Mouse (Mus musculus) heart, embryonic 13.5 days (tissue): ENCODE measurements around the gene Zranb1. TPM values are rescaled to one million over a fixed set of nuclear protein-coding genes. Genes with fewer than 3 reads are reported as not detected.

Source experiments
- ATAC-seq: fragments of 200-750 bp; cut with Nextera tagmentation; 2 replicates; pipeline ENCODE4 v1.8.0; 2017; ENCODE audit warnings: moderate TSS enrichment; ENCODE audit not compliant: insufficient number of reproducible peaks, low FRiP score, low TSS enrichment; ENCODE audit errors: extremely low read depth
- H3K27ac ChIP-seq: fragments of 300-500 bp; sonication (generic); replicated peaks from 2 replicates; pipeline ENCODE4 v1.5.1; 2015; ENCODE audit warnings: moderate library complexity, mild to moderate bottlenecking, inconsistent platforms
- H3K27me3 ChIP-seq: fragments of 300-500 bp; sonication (generic); replicated peaks from 2 replicates; pipeline ENCODE4 v1.6.1; 2015; ENCODE audit warnings: mild to moderate bottlenecking, inconsistent platforms
- H3K36me3 ChIP-seq: fragments of 300-500 bp; sonication (generic); 2 replicates; pipeline ENCODE4 v1.6.1; 2015; ENCODE audit warnings: mild to moderate bottlenecking, inconsistent platforms
- H3K4me1 ChIP-seq: fragments of 300-500 bp; sonication (generic); 2 replicates; pipeline ENCODE4 v1.6.1; 2015; ENCODE audit warnings: inconsistent platforms
- H3K4me2 ChIP-seq: fragments of 300-500 bp; sonication (generic); 2 replicates; pipeline ENCODE4 v1.6.1; 2015; ENCODE audit warnings: inconsistent platforms, mild to moderate bottlenecking, moderate library complexity
- H3K4me3 ChIP-seq: fragments of 300-500 bp; sonication (generic); 2 replicates; pipeline ENCODE4 v1.5.1; 2015; ENCODE audit warnings: moderate library complexity, mild to moderate bottlenecking, inconsistent platforms
- H3K9ac ChIP-seq: fragments of 300-500 bp; sonication (generic); 2 replicates; pipeline ENCODE4 v1.6.1; 2015; ENCODE audit warnings: inconsistent platforms, mild to moderate bottlenecking, moderate library complexity
- H3K9me3 ChIP-seq: fragments of 300-500 bp; sonication (generic); 2 replicates; pipeline ENCODE4 v1.6.1; 2016; ENCODE audit warnings: inconsistent platforms
- WGBS: fragments of 180-500 bp; shearing (Covaris S2); methylation state at CpG from one replicate; pipeline ENCODE4 v1.1.7; 2015; ENCODE audit warnings: mixed read lengths; 5-methylcytosine and 5-hydroxymethylcytosine counted together
- polyA plus RNA-seq: library from polyadenylated mRNA; unstranded; fragments of >200 nt; fragmentation: Nextera tagmentation; extraction: Ambion mirVana; gene quantifications from 2 replicates; pipeline ENCODE4 v1.2.1, GENCODE M21; 2015

Zranb1 gene
- polyA plus RNA-seq, 1 experiment from 2014 or later, result 7.5 TPM

- Histone ChIP-seq H3K27me3 (no peaks in the 10 kb centered on the region), H3K4me2 (no peak overlapping the region), H3K4me1 (peaks cover 9% of the 10 kb centered on the region; the same call in 1 of the 2 replicates), H3K9ac (no peak overlapping the region), H3K36me3 (peaks cover 69% of the 10 kb centered on the region), H3K27ac (no peak overlapping the region), H3K4me3 (no peak overlapping the region), H3K9me3 (no peaks in the 10 kb centered on the region)
- no peak for ATAC-seq
- WGBS, result 96% methylated on average over 2 of the region's 2 CpGs
Observed at GRCm38 (mm10) chr7:132977981-132978380, 47.0 kb downstream of the Zranb1 start.

DNA sequence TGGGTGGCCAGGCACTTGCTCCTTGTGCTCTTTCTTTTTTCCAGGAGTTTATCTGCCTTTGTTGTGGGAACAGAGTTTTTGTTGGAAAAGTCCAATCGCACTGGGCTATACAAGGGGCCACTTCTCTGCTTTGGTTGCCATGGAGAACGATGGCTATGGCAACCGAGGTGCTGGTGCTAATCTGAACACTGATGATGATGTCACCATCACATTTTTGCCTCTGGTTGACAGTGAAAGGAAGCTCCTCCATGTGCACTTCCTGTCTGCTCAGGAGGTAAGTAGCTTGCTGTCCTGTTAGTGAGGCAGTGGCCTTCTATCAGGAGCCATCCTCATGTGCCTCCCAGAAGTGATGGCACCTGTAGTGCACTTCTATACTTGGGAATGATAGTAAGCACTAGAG is 51.7 kb downstream of the Zranb1 start:
- H3K36me3 ChIP-seq, result peaks cover 73% of the 10 kb centered on the region
- H3K9ac ChIP-seq, result no peak overlapping the region
- 61% methylated on average over 3 of the region's 3 CpGs for WGBS
- no peak for ATAC-seq
- peaks cover 9% of the 10 kb centered on the region; the same call in 1 of the 2 replicates for H3K4me1 ChIP-seq
- no peaks in the 10 kb centered on the region for H3K27me3 ChIP-seq
- no peak overlapping the region for H3K27ac ChIP-seq
- H3K4me2 ChIP-seq, result no peak overlapping the region
- H3K9me3 ChIP-seq, result no peaks in the 10 kb centered on the region
- H3K4me3 ChIP-seq, result no peak overlapping the region

- Histone ChIP-seq H3K27me3 (no peaks in the 10 kb centered on the region), H3K27ac (no peak overlapping the region), H3K36me3 (peaks cover 91% of the 10 kb centered on the region), H3K4me2 (no peak overlapping the region), H3K9me3 (no peaks in the 10 kb centered on the region), H3K9ac (no peak overlapping the region), H3K4me3 (no peak overlapping the region), H3K4me1 (no peaks in the 10 kb centered on the region)
- WGBS, result 88% methylated on average over 5 of the region's 5 CpGs
- no peak for ATAC-seq
Observed at GRCm38 (mm10) chr7:132989839-132990238, 58.9 kb downstream of the Zranb1 start.

- H3K27ac ChIP-seq, result no peak overlapping the region
- no peak for ATAC-seq
- H3K4me2 ChIP-seq, result no peak overlapping the region
- no peaks in the 10 kb centered on the region for H3K9me3 ChIP-seq
- H3K4me3 ChIP-seq, result no peak overlapping the region
- WGBS, result 89% methylated on average over 14 of the region's 14 CpGs
- no peaks in the 10 kb centered on the region for H3K4me1 ChIP-seq
- no peaks in the 10 kb centered on the region for H3K27me3 ChIP-seq
- H3K36me3 ChIP-seq, result peaks cover 93% of the 10 kb centered on the region
- no peak overlapping the region for H3K9ac ChIP-seq
Observed at GRCm38 (mm10) chr7:132991240-132991900, 60.4 kb downstream of the Zranb1 start.

DNA sequence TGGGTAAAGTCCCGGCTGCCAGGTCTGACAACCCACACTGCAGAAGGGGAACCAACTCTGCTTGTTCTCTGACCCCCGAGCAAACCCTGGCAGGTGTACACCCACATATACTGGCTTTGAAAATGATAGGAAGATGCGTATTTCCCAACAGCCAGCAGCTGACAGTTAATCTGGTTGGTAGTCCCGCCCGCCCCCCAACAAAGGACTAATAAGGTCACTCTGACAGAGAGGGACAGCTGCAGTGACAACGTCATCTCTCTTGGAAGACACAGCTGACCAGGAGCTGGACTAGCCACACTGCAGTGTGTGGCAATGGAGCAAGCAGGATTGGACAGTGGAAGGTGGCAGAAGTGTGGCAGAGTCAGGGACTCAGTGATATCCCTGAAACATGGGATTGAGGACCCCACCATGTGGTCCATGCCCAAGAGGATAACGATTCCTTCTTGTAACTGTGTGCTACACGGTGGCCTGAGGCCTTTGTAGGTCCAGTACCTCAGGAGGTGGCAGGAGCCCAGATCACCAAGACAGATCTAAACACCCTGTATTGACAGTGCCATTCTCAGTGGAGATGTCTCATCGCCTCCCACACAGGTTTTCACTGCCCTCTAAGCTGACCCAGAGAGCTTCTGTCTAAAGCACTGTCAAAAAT is 62.1 kb downstream of the Zranb1 start:
- 83% methylated on average over 9 of the region's 9 CpGs for WGBS
- Histone ChIP-seq H3K9me3 (no peaks in the 10 kb centered on the region), H3K4me1 (no peaks in the 10 kb centered on the region), H3K9ac (no peak overlapping the region), H3K36me3 (peaks cover 100% of the 10 kb centered on the region), H3K27me3 (no peaks in the 10 kb centered on the region), H3K4me3 (no peak overlapping the region), H3K4me2 (no peak overlapping the region), H3K27ac (no peak overlapping the region)
- no peak for ATAC-seq

DNA sequence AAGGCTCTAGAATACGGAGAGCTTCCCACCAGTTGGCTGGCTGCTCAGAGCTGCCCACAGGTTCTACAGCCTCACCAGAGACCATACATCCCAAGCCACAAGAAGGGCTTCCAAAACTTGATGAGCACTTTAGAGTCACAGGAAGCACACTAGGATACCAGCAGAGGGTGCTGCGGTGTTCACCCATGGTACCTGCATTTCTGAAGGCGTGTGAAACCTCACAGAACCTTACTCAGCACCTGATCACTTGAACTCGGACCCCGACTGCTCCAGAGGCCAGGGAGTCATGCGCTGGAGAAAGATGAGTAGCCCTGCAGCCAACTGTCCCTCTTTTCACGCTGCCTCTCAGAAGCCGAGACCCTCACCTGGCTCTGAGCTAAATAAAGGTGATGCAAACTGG is 63.2 kb downstream of the Zranb1 start:
- H3K4me1 ChIP-seq, result no peaks in the 10 kb centered on the region
- no peak overlapping the region for H3K9ac ChIP-seq
- no peaks in the 10 kb centered on the region for H3K9me3 ChIP-seq
- H3K4me2 ChIP-seq, result no peak overlapping the region
- no peak for ATAC-seq
- WGBS, result 83% methylated on average over 8 of the region's 8 CpGs
- no peaks in the 10 kb centered on the region for H3K27me3 ChIP-seq
- H3K4me3 ChIP-seq, result no peak overlapping the region
- no peak overlapping the region for H3K27ac ChIP-seq
- H3K36me3 ChIP-seq, result peaks cover 100% of the 10 kb centered on the region

- no peaks in the 10 kb centered on the region for H3K4me1 ChIP-seq
- no peaks in the 10 kb centered on the region for H3K27me3 ChIP-seq
- no peak overlapping the region for H3K9ac ChIP-seq
- H3K36me3 ChIP-seq, result peaks cover 100% of the 10 kb centered on the region
- H3K4me2 ChIP-seq, result no peak overlapping the region
- H3K27ac ChIP-seq, result no peak overlapping the region
- ATAC-seq, result no peak
- 72% methylated on average over 6 of the region's 6 CpGs for WGBS
- H3K4me3 ChIP-seq, result no peak overlapping the region
- no peaks in the 10 kb centered on the region for H3K9me3 ChIP-seq
Observed at GRCm38 (mm10) chr7:132994628-132995191, 63.8 kb downstream of the Zranb1 start.

- Histone ChIP-seq H3K4me1 (peaks cover 5% of the 10 kb centered on the region), H3K27ac (no peak overlapping the region), H3K27me3 (no peaks in the 10 kb centered on the region), H3K9me3 (no peaks in the 10 kb centered on the region), H3K36me3 (peaks cover 90% of the 10 kb centered on the region), H3K4me3 (no peak overlapping the region), H3K9ac (no peak overlapping the region), H3K4me2 (no peak overlapping the region)
- WGBS, result 89% methylated on average over 5 of the region's 5 CpGs
- ATAC-seq, result no peak
Observed at GRCm38 (mm10) chr7:132996391-132996790, 65.4 kb downstream of the Zranb1 start.

- Histone ChIP-seq H3K9ac (no peak overlapping the region), H3K4me1 (peaks cover 11% of the 10 kb centered on the region), H3K27me3 (no peaks in the 10 kb centered on the region), H3K4me3 (no peak overlapping the region), H3K27ac (no peak overlapping the region), H3K36me3 (peaks cover 68% of the 10 kb centered on the region), H3K9me3 (no peaks in the 10 kb centered on the region), H3K4me2 (no peak overlapping the region)
- no peak for ATAC-seq
- WGBS, result 87% methylated on average over 12 of the region's 12 CpGs
Observed at GRCm38 (mm10) chr7:132998639-132999038, 67.7 kb downstream of the Zranb1 start.

GRCm38 (mm10) chr7:132999061-132999460 is 68.1 kb downstream of the Zranb1 start:
- Histone ChIP-seq H3K36me3 (peaks cover 64% of the 10 kb centered on the region), H3K9ac (no peak overlapping the region), H3K4me2 (no peak overlapping the region), H3K27me3 (no peaks in the 10 kb centered on the region), H3K4me1 (peaks cover 15% of the 10 kb centered on the region), H3K27ac (no peak overlapping the region), H3K4me3 (no peak overlapping the region), H3K9me3 (no peaks in the 10 kb centered on the region)
- no peak for ATAC-seq
- WGBS, result 92% methylated on average over 11 of the region's 11 CpGs

DNA sequence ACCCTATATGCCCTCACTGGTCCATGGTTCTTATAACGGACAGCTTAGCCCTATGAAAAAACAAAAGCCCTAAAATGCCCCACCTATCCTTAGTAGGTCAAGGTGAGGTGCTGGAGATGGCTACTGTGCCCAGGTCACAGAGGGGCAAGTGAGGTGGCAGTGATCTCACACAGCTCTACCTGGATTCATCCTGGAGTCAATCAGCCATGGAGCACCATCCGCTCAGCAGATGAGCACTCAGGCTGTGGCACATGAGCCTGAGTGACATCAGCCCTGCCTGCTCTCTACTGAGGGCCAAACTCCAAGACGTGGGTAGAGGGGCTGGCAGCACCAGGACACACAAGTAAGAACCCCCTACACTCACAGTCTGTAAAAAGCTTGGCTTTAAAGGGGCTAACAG is 70.4 kb downstream of the Zranb1 start:
- no peak for ATAC-seq
- Histone ChIP-seq H3K9me3 (no peaks in the 10 kb centered on the region), H3K9ac (no peak overlapping the region), H3K4me1 (peaks cover 34% of the 10 kb centered on the region), H3K27ac (no peak overlapping the region), H3K4me2 (no peak overlapping the region), H3K36me3 (peaks cover 46% of the 10 kb centered on the region), H3K27me3 (no peaks in the 10 kb centered on the region), H3K4me3 (no peak overlapping the region)
- WGBS, result 84% methylated on average over 3 of the region's 3 CpGs

GRCm38 (mm10) chr7:133002271-133002670 is 71.3 kb downstream of the Zranb1 start:
- no peak overlapping the region for H3K4me2 ChIP-seq
- 88% methylated on average over 6 of the region's 6 CpGs for WGBS
- ATAC-seq, result no peak
- H3K9me3 ChIP-seq, result no peaks in the 10 kb centered on the region
- H3K9ac ChIP-seq, result no peak overlapping the region
- no peak overlapping the region for H3K4me3 ChIP-seq
- peaks cover 43% of the 10 kb centered on the region for H3K4me1 ChIP-seq
- H3K27ac ChIP-seq, result no peak overlapping the region
- H3K27me3 ChIP-seq, result no peaks in the 10 kb centered on the region
- peaks cover 38% of the 10 kb centered on the region for H3K36me3 ChIP-seq
